Mouse (Mus musculus) testis, adult 2 months (tissue): ENCODE data around the gene Tbx20.

Experiments
- CTCF ChIP-seq: fragments of 200-500 bp; IDR thresholded peaks from 2 replicates; pipeline ENCODE4 v1.5.1; 2012; ENCODE audit warnings: low read depth, mild to moderate bottlenecking, inconsistent platforms, low read length, moderate library complexity; ENCODE audit not compliant: control insufficient read depth, insufficient read depth, insufficient replicate concordance
- POLR2A ChIP-seq: fragments of 200-500 bp; IDR thresholded peaks from 2 replicates; pipeline ENCODE4 v1.6.1; 2012; ENCODE audit warnings: low read depth, mild to moderate bottlenecking, inconsistent platforms, low read length, moderate library complexity; ENCODE audit not compliant: control insufficient read depth

DNA sequence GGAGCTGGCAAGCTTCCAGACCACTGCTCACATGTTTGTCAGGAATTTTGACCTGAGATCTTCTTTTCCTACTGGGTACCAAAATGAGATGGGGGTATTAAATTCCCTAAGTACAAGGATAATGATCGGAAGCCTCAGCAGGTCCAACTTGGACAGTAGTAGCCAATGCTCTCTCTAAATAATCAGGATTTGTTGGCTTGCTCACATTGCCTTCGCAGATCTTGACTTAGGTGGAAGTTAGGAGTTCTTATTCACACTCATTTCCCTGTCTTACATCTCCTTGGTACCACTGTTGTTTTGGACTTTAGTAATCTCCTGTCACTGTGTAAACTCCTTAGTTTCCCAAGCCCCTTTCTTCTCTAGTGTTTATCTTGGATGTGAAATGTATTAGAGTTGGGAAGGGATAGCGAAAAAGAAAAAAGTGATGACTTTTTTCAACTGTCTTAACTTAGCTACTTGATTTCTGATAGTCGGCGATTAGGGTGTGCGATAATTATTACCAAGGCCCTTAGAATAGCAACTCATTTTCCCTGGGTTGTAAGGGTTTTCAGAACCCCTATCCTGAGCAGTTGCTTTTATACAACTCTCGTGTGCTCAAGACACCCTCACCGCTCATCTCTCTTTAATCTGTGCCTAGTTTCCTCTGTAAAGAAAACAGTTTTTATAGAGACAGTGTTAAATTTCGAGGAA, 1.5 kb downstream of the Tbx20 start:
- TF ChIP-seq CTCF (no peak), POLR2A (no peak)
